Mouse (Mus musculus) brain, adult 2 months (tissue): Measurements from ENCODE around the gene Siglec1.
A peak's percentile ranks its signal among the peaks of the same experiment; 100 is the strongest.
"Not testable (repeated sequence)": the region's sequence is repeated elsewhere in the genome, so short reads cannot be mapped to it uniquely, and the experiment has no call there.

Experiments used
- DNase-seq: peaks from one replicate; pipeline ENCODE4 v3.0.0; 2011; ENCODE audit warnings: low read depth, low spot score

Siglec1 gene

DNA sequence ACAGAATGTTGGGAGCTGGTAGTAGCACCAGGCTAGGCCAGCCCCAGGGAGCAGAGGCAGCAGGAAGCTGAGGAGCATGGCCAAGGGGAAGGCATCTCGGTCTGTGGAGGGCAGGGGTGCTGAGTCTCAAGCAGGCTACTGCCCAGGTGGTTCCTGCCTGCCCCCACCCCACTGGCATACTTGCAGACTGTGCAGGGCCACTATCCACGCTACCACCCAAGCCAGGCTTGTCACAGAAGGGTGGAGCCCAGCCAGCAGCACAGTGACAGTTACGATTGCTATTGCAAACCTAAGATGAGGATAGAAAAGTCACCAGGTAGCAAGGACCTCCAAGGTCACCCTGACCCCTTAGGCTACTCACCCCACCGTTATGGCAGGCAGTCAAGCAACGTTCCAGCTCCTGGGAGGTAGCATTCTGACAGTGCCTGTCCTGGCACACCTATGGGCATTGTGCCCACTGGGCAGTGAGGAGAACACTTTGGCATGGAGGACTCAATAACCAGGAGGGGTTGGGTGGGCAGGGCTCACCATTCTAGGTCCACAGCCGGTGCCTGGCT lies 33.6 kb downstream of the Siglec1 start:
- DNase-seq, result no peak

DNA sequence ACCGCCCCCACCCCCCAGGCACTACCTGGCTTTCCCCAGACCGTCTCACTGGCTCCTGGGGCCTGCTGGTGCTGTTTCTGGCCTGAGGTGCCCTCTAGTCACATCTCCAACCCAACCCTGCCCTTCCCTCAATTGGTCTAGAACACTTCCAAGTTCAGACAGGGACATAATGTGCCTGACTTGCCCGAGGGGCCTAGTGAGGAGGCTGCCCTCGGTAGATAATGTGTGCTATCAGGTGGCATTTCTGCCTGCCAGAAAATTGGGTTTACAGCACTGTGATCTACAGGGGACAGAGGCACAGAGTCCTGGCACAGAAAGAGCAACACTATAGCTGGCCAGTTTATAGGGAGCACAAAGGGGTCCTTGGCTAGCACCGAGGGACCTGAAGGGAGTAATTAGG lies 34.5 kb downstream of the Siglec1 start:
- no peak for DNase-seq

DNA sequence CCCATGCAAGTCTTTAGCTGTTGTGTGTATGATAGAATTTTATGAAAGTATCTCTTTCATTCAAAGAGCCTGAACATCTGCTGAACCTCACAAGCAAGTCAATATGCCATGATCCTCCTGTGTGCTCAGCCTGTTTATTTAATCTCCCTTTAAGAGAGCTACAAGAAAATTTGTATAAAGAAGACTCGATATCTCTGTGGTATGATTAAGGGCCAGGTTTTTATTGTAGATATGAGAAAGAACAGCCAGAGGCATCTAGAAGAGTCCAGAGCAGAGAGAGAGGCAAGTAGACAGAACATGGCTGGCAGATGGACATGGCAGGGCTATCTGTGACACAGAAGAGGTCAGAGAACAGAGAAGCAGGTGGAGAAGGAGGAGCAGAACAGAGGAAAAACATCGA lies 40.5 kb downstream of the Siglec1 start:
- no peak for DNase-seq

DNA sequence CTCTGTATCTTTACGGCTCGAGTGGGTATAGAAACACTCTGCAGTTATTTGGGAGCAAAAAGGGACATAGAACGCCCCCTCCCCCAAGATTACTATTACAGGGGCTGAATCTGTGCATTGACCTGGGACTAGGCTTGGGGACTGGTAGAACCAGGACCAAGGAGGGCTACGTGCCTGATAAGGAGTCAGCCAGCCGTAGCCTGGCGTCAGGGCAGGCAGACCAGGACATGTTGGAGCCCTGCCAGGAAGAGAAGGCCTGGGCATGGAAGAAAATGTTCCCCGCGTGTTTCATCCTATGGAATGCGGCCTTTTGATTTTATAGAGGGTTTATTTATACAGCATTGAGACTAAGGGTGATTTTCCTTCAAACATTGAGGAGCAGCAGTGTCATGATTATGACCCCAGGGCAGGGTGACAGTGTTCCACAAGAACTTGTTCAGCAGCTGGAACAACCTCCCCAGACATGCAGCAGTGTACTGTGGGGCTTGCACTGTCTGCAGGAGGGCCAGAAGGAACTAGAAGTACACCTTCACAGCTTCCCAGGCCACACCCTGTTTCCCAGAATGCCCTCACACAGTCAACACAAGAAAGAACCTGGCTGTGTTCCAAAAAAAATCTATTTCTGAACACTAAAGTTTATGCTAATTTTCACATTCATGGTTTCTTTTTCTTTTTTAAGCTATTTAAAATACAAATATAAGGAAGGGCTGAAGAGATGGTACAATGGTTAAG lies 41.4 kb downstream of the Siglec1 start:
- no peak for DNase-seq

DNA sequence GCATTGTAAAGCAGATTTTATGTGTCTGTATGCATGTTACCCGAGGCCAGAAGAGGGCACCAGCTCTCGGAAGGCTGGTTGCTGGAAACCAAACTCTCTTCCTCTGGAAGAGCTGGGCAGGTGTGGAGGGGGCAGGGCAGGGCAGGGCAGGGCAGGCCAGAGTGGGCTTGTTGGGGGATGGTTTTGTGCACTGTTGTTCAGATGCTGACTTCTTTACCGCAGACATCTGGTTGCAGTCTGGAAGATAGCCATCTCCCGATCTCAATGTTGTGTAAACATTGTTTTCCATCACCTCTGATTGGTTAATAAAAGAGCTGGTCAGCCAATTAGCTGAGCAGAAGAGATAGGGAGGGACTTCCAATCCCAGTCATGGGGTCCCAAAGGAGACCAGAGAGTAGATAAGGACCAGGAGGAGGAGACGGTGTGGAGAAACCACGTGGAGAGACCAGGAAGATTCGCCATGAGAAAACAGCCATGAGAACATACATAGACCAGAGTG lies 42.2 kb downstream of the Siglec1 start:
- no peak for DNase-seq

DNA sequence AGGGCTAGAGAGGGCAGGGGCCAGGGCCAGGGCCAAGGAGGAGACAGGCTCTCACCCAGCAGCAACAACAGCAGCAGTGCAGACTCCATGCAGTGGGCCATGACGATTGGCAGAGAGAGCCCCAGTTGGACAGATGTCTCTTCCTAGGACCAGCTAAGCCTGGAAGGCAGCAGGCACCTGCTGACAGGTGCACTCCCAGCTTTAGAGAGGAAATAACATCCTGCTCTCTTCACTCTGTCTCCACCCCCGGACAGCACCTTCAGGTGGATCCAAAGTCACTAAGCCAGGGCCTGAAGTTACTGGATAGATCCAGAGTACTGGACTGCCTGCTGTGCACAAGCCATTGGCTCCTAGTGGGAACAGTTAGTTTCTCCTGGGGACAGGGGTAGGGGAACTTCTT lies 43.6 kb downstream of the Siglec1 start, which contains the start of gene Gfra4:
Gene Gfra4 (minus strand): TSS at position 101 of the 400 bp plus-strand sequence.
- no peak for DNase-seq

DNA sequence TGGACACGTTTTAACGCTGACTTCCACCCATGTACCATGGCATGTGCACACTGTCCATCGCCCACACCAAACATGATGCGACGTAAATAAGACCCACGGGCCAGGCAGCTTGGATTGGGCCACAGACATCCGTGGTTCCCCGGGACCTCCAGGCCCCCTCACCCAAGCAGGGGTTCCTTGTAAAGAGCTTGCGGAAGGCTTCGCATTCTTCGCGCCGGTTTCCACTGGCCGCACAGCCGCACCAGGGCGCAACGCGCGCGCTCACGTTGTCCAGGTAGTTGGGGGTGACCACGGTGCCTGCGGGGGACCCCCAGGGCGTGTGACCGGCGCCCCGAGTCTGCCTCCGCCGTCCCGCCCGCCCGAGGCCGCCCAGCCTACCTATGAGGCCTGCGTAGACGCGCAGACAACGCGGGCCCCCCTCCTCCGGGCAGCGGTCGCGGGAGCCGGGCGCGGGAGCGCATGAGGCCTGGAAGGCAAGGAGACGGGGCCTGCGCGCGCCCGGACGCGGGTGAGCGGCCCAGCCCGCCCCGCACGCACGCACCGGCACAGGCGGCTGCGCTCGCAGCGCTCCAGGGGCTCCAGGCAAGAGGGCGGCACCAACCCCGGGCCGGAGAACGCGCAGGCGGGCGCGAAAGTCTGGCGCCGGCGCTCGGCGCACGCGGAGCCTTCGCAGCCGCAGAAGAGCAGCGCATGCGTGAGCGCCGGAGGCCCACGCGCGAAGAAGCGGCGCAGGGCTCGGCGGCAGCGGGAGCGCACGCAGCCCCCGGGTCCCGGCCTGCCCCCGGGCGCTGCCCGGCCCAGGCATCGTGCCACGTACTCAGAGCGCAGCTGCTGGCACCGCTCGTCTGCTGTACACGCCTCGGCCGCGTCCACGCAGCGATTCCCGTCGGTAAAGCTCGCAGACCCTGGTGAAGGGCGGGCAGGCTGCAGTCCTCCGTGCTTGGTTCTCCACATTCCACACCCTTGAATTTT lies 45.4 kb downstream of the Siglec1 start:
- DNase-seq, result peak; percentile 92

DNA sequence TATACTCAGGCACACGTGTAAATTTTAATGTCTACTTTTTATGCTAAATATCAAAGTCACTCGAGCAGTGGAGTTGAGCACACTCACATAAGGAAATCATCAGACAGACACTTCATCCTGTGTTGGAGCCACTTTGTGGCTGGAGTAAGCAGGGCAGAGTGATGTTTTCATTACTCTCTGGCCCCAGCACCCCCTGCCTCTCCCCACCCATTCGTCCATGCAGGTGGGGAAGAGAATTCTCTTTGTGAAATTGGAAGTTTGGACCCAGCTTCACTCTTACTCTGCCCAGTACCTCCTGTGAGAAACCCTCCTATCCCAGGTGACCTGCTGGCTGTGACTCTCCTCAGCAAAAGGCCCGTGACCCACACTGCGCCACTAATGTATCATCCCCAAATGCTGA lies 47.9 kb downstream of the Siglec1 start:
- DNase-seq, result no peak

DNA sequence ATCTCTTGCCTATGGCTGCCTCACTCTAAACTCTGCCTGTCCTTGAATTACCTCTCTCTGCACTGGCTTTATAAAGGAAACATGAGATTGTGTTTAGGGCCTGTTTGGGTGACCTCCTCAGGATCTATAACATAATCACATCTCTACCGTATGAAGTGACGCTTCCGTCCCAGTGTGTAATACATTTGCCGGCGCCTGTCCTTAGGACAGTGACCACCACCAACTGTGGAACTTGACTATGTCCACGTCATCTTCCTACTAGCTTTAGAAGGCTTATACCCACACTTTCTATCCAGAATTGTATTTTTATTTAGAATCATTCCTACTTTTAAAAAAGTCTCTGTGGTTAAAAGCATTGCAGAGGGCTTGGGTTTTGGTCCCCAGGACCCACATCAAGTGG lies 48.4 kb downstream of the Siglec1 start:
- DNase-seq, result no peak

DNA sequence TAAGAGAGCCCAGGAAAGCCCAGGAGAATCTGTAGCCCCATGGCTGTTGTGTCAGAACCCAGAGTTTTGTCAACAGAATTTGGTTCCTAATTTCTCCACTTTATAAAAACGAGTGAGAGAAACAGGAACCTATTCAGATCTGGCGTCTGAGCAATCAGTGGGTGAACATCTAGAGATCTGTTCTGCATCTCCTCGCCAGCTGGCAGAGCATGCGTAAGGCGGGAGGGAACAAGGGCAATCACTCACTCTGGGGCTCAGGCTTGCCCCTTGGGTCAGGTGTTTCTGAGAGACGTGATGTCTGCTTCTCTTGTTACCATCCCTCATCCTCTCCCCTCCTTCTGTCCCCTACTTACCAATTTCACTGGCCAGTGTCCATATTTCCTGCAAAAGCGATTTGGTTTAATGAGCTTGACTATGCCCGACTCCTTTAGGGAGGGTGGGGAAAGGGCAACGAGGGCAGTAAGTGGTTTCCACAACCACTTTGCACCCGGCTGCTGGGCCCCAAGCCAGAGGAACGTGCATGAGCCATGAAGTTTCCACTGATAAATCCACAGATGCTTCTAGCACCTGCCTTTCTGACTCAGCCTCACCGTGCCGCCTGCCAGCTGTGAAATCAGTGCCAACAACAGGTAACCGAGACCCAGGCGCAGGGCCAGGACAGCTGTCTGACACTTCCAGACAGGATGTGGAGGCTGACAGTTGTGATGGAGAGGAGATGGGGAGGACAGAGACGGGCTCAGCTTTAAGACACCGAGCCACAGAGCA lies 49.2 kb downstream of the Siglec1 start:
- DNase-seq, result peak; percentile 66

DNA sequence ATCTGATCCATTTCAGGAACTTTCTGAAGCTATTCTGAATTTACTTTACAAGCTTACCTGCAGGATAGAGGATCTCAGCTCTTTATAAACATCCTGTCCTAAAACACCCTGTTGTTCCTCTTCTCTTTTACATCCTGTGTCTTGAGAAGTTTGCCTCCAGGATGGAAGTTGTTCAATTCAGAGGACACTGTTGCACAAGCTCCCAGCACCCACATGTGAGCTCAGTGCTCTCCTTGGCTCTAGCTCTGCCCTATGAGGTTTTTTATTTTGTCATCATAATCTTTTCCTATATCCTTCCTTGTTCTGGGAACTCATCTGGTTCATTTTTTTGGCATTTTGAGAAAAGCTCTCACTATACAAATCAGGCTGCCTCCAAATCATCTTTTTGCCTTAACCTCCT lies 49.8 kb downstream of the Siglec1 start:
- no peak for DNase-seq

DNA sequence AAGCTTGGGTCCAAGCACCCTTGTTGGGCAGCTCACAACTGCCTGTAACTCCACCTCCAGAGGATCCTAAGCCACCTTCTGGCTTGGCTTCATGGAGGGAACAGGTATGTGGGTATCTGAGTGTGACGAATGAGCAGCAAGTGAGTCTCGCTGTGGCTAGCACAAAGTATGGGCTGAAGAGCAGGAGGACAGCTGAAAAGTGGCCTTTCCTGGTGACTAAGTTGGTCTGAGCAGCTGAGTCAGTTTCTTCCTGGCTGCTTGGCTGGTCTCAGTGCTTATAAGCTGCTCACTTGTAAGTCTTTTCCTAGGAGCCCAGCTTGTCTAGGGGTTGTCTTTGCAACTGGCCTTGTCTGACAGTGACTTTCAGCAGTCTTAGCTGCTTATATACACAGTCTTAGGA lies 50.2 kb downstream of the Siglec1 start:
- DNase-seq, result no peak

DNA sequence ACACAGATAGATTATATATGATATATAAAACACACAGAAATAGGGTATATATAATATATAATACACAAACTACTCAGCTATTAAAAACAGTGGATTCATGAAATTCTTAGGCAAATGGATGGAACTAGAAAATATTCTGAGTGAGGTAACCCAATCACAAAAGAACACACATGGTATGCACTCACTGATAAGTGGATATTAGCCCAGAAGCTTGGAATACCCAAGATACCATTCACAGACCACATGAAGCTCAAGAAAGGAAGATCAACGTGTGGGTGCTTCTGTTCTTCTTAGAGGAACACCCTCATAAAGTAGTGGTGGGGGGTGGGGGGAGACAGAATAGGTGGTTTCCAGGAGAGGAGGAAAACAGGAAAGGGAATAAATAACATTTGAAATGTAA lies 55.2 kb downstream of the Siglec1 start:
- not testable (repeated sequence) for DNase-seq

DNA sequence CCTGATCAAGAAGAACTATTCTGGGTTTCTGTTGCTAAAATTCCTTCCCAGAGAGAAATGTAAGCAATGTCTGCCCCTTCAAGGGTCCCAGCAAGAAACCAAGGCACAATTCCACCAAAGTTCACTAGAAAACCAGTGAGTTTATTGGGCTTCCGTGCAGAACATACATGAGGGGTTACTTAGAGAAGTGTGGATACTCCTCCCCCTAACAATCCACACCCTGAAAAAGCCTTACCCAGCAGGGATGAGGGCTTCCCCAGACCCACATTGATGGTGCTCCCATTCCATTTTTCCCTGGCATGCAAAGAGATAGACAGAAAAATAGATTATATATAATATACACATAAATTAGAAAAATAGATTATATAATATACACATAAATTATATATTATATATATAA lies 55.6 kb downstream of the Siglec1 start:
- no peak for DNase-seq

DNA sequence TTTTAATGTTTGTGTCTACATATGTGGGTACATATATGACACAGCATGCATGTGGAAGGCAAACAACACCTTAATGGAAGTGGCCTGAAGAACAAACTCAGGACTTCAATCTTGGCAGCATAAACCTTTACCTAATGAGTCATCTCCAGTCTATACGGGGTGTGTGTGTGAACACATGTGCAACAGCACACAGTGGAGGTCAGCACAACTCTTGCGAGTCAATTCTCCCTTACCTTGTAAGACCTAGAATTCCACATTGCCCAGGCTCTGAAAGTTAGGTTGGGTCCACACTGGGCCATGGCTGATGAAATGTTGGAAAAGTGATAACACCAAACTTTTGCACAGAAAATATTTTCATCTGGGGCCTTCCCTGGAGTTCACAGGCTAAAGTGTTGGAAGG lies 56.0 kb downstream of the Siglec1 start:
- DNase-seq, result no peak

DNA sequence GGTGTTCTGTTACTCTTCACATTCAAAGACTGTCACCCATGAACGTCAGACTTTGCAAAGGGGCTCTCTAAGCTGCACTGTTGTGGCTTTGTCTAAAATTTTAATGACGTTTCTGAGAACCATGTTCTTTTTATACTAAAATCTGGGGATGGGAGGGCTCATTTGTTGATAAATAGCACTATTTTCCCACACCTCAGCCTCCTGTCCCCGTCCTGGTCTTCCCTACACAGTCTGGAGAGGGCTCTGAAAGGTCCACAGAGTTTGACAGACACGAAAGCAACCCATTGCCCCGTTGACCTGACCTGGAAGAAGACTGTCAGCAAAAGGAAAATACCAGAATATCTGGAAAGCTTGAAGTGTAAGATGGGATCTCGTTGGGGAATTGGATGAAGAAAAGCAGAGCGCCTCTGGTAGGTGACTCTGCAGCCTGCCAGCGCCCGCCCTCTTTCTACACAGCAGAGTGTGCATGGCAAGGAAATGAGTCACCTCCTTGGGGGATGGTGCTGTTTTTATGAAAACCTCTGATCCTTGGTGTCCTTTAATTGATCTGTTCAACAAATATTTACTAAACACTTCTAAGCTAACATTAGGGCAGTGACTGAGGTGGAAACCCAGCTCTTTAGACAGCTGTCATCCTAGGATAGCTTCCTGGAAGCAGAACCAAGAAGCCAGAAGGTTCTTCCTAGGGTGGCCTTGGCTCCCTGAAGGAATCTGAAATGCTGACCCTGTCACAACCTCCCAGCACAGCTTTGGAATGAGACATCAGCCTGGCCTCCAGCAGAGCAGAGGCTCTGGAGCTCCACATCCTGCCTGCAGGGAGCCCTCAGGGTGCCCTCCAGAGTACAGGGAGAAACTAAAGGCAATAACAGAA lies 57.3 kb downstream of the Siglec1 start:
- peak; percentile 74 for DNase-seq

DNA sequence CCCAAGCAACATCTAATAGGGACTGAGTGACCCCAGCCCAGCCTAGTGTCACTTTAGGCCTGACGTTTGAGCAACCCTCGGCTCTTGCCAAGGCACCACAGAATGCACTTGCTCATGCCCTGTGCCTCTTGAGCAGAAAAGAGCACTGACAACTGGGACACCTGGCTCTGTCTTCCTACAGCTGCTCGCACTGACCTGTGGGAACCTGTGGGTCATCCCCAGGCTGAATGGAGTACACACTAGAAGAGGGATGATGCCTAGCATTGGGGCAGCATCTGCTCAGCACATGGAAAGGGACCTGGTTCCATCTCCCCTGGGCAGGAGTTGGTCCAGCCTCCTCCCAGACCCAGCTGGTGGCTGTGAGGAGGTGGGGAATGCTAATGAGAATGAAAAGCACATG lies 59.6 kb downstream of the Siglec1 start:
- DNase-seq, result no peak

DNA sequence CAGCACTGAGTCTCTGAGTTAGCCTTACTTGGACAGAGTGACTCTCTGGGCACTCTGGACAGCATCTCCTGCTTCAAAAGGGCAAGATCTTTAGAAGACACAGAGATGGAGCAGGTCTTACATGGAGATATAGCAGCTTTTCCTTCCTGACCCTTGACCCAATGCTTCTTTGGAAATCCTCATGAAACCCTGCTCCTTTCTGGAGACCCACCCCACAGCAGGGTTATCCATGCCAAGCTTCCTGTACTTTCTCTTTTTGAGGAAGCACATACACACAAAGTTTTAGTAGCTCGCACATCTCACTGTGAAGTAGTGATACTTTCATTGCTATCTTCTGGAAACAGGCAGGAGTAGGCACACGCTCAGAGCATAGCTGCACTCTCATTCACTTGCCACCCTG lies 61.3 kb downstream of the Siglec1 start:
- DNase-seq, result no peak
